Mouse (Mus musculus) heart, embryonic 13.5 days (tissue): ENCODE data around the gene Egfl6. TPM values are rescaled to one million over a fixed set of nuclear protein-coding genes. Genes with fewer than 3 reads are reported as not detected.
A peak's percentile ranks its signal among the peaks of the same experiment; 100 is the strongest.

Experiments
- ATAC-seq: fragments of 200-750 bp; cut with Nextera tagmentation; 2 replicates; pipeline ENCODE4 v1.8.0; 2017; ENCODE audit warnings: moderate TSS enrichment; ENCODE audit not compliant: insufficient number of reproducible peaks, low FRiP score, low TSS enrichment; ENCODE audit errors: extremely low read depth
- H3K27ac ChIP-seq: fragments of 300-500 bp; sonication (generic); replicated peaks from 2 replicates; pipeline ENCODE4 v1.5.1; 2015; ENCODE audit warnings: moderate library complexity, mild to moderate bottlenecking, inconsistent platforms
- H3K27me3 ChIP-seq: fragments of 300-500 bp; sonication (generic); replicated peaks from 2 replicates; pipeline ENCODE4 v1.6.1; 2015; ENCODE audit warnings: mild to moderate bottlenecking, inconsistent platforms
- H3K36me3 ChIP-seq: fragments of 300-500 bp; sonication (generic); 2 replicates; pipeline ENCODE4 v1.6.1; 2015; ENCODE audit warnings: mild to moderate bottlenecking, inconsistent platforms
- H3K4me1 ChIP-seq: fragments of 300-500 bp; sonication (generic); 2 replicates; pipeline ENCODE4 v1.6.1; 2015; ENCODE audit warnings: inconsistent platforms
- H3K4me2 ChIP-seq: fragments of 300-500 bp; sonication (generic); 2 replicates; pipeline ENCODE4 v1.6.1; 2015; ENCODE audit warnings: inconsistent platforms, mild to moderate bottlenecking, moderate library complexity
- H3K4me3 ChIP-seq: fragments of 300-500 bp; sonication (generic); 2 replicates; pipeline ENCODE4 v1.5.1; 2015; ENCODE audit warnings: moderate library complexity, mild to moderate bottlenecking, inconsistent platforms
- H3K9ac ChIP-seq: fragments of 300-500 bp; sonication (generic); 2 replicates; pipeline ENCODE4 v1.6.1; 2015; ENCODE audit warnings: inconsistent platforms, mild to moderate bottlenecking, moderate library complexity
- H3K9me3 ChIP-seq: fragments of 300-500 bp; sonication (generic); 2 replicates; pipeline ENCODE4 v1.6.1; 2016; ENCODE audit warnings: inconsistent platforms
- WGBS: fragments of 180-500 bp; shearing (Covaris S2); methylation state at CpG from one replicate; pipeline ENCODE4 v1.1.7; 2015; ENCODE audit warnings: mixed read lengths; 5-methylcytosine and 5-hydroxymethylcytosine counted together
- polyA plus RNA-seq: library from polyadenylated mRNA; unstranded; fragments of >200 nt; fragmentation: Nextera tagmentation; extraction: Ambion mirVana; gene quantifications from 2 replicates; pipeline ENCODE4 v1.2.1, GENCODE M21; 2015

Egfl6 gene
- polyA plus RNA-seq: 6.0 and 7.0 TPM in 2 replicates

DNA sequence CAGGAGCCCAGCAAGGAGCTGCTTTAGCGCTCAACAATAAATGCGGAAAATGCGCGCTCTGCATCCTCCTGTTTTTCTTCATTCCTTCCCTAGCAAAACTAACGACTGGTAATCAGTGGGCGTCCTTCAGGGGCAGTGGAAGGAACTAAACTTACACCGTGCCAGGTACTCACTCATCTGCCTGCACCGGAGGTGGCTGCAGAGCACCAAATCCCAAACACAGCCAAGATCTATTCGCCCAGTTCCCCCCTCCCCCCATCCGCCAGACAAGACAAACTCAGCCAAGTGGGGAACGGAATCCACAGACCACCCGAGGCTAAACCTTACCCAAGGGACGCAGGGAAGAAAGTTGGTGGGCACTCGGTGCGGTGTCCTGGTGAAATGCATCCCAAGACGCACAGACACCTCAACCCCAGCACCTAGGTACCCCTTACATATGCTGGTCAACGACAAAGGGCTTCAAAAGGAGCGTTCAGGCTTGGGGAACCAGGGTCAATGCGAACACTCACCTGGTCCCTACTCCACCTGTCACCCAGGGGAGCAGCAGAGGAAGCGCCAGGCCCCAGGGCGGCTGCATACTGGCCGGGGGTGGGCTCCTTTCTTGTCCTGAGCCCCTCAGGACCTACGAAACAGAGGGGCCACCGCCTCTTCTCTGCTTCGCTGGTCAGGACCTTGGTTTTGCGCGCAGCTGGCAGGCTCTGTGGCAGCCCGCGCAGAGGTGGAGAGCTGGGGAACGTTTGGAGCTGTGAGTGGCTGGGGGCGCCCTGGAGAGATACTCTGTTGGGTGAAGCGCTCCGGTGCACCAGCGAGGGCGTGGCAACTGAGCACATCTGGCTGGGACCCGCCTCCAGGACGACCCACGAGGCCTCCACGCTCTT, at the start of gene Egfl6:
TSS of gene Egfl6 (minus strand) at position 774 of the 878 bp plus-strand sequence.
- Histone ChIP-seq H3K27me3 (peaks cover 43% of the 10 kb centered on the region), H3K4me3 (peak within 1 kb of the TSS; percentile 50), H3K9ac (peak within 1 kb of the TSS; percentile 59; the same call in 1 of the 2 replicates), H3K36me3 (no peaks in the 10 kb centered on the region), H3K9me3 (no peaks in the 10 kb centered on the region), H3K27ac (no peak within 1 kb of the TSS), H3K4me2 (peak within 1 kb of the TSS; percentile 77), H3K4me1 (no peaks in the 10 kb centered on the region)
- 15% methylated on average over 31 of the region's 39 CpGs for WGBS
- no peak for ATAC-seq

DNA sequence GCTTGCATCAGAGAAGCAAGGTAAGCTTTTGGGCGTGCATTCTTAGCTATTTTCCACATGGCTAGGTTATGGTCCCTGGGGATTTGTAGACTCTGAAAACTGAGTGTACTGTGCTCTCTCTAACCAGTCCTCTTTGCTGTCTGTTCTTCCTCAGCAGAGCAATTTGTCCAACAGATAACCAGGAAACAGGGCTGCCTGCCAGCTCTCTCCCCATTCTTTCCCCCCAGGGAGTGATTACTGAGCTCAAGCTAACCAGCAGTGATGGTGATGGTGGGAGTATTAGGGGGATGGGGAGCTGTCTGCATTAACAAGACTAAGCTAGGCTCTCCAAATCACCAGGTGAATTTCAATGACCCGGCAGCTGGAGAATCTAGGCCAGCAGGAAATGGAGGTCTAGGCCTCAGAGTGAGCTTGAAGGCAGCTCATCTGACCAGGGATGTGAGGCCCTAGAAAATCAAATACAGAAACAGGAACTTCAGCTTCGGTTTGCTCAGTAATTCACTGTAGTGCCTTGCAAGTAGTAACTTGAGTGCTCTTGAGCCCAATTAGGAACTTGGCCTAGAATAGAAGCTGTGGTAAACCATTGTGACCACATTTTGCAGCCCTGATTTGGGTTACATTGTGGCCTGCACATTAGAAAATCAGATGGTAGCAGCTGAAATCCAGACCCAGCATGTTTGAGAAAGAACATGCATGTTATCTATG, 41.5 kb upstream of the Egfl6 start:
- WGBS: 49% methylated on average over 3 of the region's 3 CpGs
- Histone ChIP-seq H3K4me1 (no peaks in the 10 kb centered on the region), H3K4me2 (no peak overlapping the region), H3K27me3 (0 out of 2 replicates have a peak, but pooled peaks cover 6% of the 10 kb centered on the region), H3K9me3 (no peaks in the 10 kb centered on the region), H3K9ac (no peak overlapping the region), H3K36me3 (no peaks in the 10 kb centered on the region), H3K27ac (no peak overlapping the region), H3K4me3 (no peak overlapping the region)
- ATAC-seq: no peak

DNA sequence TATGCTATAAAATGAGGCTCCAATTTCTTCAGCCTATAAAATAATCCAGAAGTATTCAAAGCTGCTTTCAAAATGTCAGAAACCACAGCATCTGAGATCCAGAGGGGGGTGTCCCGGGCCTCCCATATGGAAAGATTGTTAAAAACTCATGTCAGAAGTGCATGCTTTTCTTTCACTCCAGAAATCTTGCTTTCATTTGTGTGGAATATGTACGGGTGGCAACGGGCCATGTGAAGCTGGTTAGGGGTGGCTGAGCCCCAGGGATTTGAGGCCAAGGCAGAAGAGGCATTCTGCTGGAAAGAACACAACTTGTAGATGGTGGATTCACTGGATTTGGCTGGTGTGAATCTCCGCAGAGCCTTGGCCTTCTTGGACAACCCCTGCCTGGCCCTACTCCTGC, 40.7 kb upstream of the Egfl6 start:
- H3K27ac ChIP-seq: no peak overlapping the region

DNA sequence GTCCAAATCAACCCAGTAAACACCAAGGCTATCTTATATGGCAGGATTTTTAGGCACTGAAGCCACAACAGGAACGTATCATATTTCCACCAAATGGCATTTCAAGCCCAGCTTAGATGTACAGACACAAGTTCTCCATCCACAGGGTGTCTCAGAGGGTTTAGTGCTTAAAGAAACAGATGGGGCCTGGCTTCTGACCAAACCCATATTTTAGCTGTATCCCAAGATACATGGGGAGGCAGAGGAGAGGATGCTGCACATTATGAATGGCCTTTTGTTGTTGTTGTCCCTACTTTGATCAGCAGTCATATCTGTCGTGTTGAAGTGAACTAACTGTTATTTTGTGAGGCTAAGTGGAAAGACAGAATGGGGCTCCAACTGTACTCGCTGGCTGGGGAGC, 37.7 kb upstream of the Egfl6 start:
- Histone ChIP-seq H3K9me3 (no peaks in the 10 kb centered on the region), H3K4me1 (no peaks in the 10 kb centered on the region), H3K9ac (no peak overlapping the region), H3K4me3 (no peak overlapping the region), H3K27me3 (peaks cover 10% of the 10 kb centered on the region; the same call in 1 of the 2 replicates), H3K36me3 (no peaks in the 10 kb centered on the region), H3K4me2 (no peak overlapping the region), H3K27ac (no peak overlapping the region)
- ATAC-seq: no peak
- WGBS: 63% methylated on average over 3 of the region's 3 CpGs

More for the DNA sequence above, 40.7 kb upstream of the Egfl6 start:
- no peak for ATAC-seq
- WGBS: 84% methylated on average over 4 of the region's 4 CpGs
- Histone ChIP-seq H3K27me3 (peaks cover 6% of the 10 kb centered on the region; the same call in 1 of the 2 replicates), H3K4me2 (no peak overlapping the region), H3K9ac (no peak overlapping the region), H3K9me3 (no peaks in the 10 kb centered on the region), H3K4me3 (no peak overlapping the region), H3K4me1 (no peaks in the 10 kb centered on the region), H3K36me3 (no peaks in the 10 kb centered on the region)

DNA sequence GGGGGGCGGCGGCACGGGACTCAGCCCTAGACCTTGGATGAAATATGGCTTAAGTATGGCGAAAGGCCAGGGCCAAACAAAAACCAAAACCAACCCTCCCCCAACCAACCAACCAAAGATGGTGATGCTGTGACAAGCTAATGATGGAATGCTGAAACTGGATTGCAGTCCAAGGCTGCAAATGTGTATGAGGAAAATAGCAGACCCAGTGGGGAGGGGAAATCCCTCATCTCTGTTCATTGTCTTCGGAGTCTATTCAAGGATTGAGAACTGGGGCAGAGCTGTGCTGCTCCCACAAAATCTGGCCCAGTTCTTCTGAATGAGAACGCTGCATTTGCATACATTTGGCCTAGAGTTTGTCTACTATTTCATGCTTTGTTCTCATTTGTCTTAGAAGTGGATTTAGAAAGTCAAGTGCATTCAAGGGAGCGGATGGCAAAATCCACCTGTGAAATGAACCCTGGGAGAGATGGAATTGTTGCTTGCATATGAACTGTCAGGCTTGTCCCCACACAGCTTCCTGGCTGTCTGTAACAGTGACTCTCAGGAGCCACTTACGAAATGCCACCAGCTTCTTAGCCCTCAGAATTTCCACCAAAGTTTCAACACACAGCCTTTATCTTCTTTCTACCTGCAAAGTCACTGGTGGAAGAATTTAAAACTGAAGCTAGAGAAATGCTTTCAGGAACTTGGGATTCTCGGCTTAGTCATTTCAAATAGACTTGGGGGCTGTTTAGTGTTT, 36.2 kb upstream of the Egfl6 start:
- H3K9me3 ChIP-seq: no peaks in the 10 kb centered on the region
- no peak for ATAC-seq
- WGBS: 60% methylated on average over 9 of the region's 9 CpGs

DNA sequence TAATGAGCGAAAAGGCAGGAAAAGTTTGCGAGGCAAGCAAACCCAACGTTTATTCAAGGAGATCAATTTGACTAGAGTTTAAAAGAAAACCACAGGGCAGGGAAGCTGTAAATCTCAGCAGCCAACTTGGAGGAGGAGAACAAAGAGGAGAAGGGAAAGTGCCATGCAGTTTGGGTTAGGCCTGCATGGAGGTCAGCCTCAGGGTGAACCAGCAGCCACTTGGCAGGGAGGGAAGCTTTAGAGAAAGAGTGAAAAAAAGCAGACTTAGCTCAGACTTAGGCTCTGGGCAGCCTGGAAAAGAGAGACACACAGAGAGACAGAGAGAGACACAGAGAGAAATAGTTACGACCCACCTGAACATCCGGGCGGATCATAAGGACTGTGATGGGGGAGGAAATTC, 35.4 kb upstream of the Egfl6 start:
- no peaks in the 10 kb centered on the region for H3K36me3 ChIP-seq
- no peaks in the 10 kb centered on the region for H3K9me3 ChIP-seq
- no peak overlapping the region for H3K9ac ChIP-seq
- no peak overlapping the region for H3K27ac ChIP-seq
- ATAC-seq: no peak
- H3K4me1 ChIP-seq: no peaks in the 10 kb centered on the region
- no peak overlapping the region for H3K4me2 ChIP-seq
- no peak overlapping the region for H3K4me3 ChIP-seq
- H3K27me3 ChIP-seq: peaks cover 10% of the 10 kb centered on the region; the same call in 1 of the 2 replicates
- 65% methylated on average over 6 of the region's 6 CpGs for WGBS

More for the DNA sequence above, 36.2 kb upstream of the Egfl6 start:
- no peak overlapping the region for H3K4me3 ChIP-seq
- H3K27me3 ChIP-seq: peaks cover 10% of the 10 kb centered on the region; the same call in 1 of the 2 replicates
- no peaks in the 10 kb centered on the region for H3K36me3 ChIP-seq
- H3K4me1 ChIP-seq: no peaks in the 10 kb centered on the region
- H3K4me2 ChIP-seq: no peak overlapping the region
- H3K9ac ChIP-seq: no peak overlapping the region
- no peak overlapping the region for H3K27ac ChIP-seq

DNA sequence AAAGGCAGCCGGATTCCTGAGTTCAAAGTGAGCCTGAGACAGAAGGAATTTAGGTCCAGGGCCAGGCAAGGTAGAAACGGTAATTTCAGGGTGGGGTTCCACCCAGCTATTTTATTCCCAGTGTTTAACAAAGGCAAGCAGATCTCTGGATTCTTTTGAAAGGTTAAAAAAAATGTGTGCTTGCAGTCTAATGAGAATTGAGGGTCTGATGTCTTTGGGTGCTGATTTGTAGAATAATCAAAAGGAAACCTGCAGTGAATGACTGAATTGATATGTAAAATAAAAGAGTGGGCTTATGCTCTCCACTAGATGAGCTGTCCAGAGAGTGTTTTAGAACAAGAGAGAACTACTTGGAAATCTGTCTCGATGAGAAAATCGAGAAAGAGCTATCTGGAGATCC, 33.6 kb upstream of the Egfl6 start:
- no peak overlapping the region for H3K9ac ChIP-seq
- H3K9me3 ChIP-seq: no peaks in the 10 kb centered on the region
- H3K4me2 ChIP-seq: no peak overlapping the region
- no peaks in the 10 kb centered on the region for H3K4me1 ChIP-seq
- no peaks in the 10 kb centered on the region for H3K36me3 ChIP-seq
- H3K27me3 ChIP-seq: peaks cover 10% of the 10 kb centered on the region; the same call in 1 of the 2 replicates
- no peak overlapping the region for H3K4me3 ChIP-seq
- 67% methylated on average over 4 of the region's 4 CpGs for WGBS
- no peak overlapping the region for H3K27ac ChIP-seq
- ATAC-seq: no peak

DNA sequence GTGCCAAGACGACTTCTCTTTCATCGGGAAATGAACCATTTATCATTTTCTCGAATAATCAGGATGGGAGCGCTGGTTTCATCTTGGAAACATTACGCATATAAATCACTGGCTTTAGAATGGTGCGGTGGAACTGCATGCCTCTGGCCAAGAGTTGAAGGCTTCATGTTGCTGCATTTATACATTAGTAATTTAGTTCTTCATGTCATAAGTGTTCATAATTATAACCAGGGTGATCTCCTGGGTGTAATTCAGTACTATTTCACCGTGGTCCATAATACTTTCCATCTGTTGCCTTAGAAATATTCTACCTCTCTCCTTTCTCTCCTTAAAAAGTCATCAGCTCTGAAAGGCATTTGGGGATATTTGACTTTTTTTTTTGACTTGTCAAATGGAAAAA, 29.7 kb upstream of the Egfl6 start:
- no peaks in the 10 kb centered on the region for H3K4me1 ChIP-seq
- no peak overlapping the region for H3K4me3 ChIP-seq
- H3K36me3 ChIP-seq: no peaks in the 10 kb centered on the region
- no peaks in the 10 kb centered on the region for H3K9me3 ChIP-seq
- H3K4me2 ChIP-seq: no peak overlapping the region
- no peak for ATAC-seq
- no peak overlapping the region for H3K9ac ChIP-seq
- H3K27me3 ChIP-seq: no peaks in the 10 kb centered on the region
- WGBS: 75% methylated on average over 7 of the region's 7 CpGs
- no peak overlapping the region for H3K27ac ChIP-seq

DNA sequence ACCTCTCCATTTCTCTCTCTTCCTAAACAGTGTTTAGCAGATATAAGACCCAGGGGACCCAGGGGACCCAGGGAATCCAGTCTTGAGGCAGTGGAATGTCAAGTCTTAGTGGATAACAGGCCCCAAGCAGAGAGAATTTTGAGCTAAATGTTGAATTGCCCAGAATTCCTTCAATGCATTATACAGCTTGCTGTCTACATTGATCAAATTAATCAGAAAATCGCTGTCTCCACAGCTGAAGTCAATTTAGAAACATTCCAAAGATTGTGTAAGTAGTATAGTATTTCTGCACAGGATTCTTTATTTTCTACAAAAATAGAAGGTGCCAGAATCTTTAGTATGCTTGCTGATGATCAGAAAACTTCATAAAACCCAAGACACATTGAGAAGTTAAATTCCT, 9.4 kb downstream of the Egfl6 start:
- Histone ChIP-seq H3K9me3 (no peaks in the 10 kb centered on the region), H3K4me3 (no peak overlapping the region), H3K9ac (no peak overlapping the region), H3K4me1 (no peaks in the 10 kb centered on the region), H3K4me2 (no peak overlapping the region), H3K36me3 (no peaks in the 10 kb centered on the region), H3K27me3 (no peaks in the 10 kb centered on the region), H3K27ac (no peak overlapping the region)
- ATAC-seq: no peak
- 61% methylated on average over 1 of the region's 1 CpGs for WGBS

DNA sequence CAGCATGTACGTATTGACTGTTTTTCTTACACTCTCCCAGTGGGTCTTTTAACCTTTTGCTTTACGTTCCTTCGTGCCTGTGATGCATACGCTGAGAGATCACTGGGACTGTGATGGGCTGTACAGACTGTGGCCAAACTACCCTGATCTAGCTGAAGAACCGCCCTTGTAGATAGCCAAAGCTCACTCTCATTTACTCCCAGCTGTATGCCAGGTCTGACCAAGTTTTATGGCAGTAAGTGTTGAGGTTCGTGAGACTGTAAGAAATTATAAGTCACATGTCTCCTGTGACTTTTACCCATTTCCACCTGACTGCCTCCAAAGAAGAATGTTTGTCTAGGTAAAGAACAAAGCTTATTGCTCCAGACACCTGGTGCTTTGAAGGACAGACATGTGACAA, 19.5 kb downstream of the Egfl6 start:
- H3K27me3 ChIP-seq: no peaks in the 10 kb centered on the region
- no peak overlapping the region for H3K9ac ChIP-seq
- no peak for ATAC-seq
- H3K27ac ChIP-seq: no peak overlapping the region
- no peaks in the 10 kb centered on the region for H3K36me3 ChIP-seq
- H3K4me2 ChIP-seq: no peak overlapping the region
- no peaks in the 10 kb centered on the region for H3K9me3 ChIP-seq
- H3K4me1 ChIP-seq: no peaks in the 10 kb centered on the region
- H3K4me3 ChIP-seq: no peak overlapping the region
- WGBS: 79% methylated on average over 6 of the region's 6 CpGs

DNA sequence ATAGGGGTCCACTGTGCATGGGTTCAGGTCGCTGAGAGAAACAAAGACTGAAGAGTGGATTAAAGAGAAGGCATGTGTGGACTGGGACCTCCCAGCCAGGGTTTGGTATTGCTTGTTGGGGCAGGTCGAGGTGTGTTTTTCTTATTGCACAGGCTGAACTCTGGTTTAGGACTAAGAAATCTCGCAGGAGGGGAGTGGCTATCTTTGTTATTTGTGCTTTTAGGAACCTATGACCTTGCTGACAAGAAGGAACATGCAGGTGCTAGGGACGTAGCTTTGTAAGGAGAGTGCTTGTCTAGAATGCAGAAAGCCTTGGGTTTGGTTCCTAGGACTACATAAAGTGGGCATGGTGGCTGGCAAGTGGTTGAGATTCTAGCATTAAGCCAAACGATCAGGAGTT, 20.1 kb downstream of the Egfl6 start:
- Histone ChIP-seq H3K4me3 (no peak overlapping the region), H3K27ac (no peak overlapping the region), H3K27me3 (no peaks in the 10 kb centered on the region), H3K9ac (no peak overlapping the region), H3K36me3 (no peaks in the 10 kb centered on the region), H3K9me3 (no peaks in the 10 kb centered on the region), H3K4me2 (no peak overlapping the region), H3K4me1 (no peaks in the 10 kb centered on the region)
- 59% methylated on average over 5 of the region's 5 CpGs for WGBS
- ATAC-seq: no peak
